9 mouse cellular contexts compared by ENCODE assay signal in the genomic region with DNA sequence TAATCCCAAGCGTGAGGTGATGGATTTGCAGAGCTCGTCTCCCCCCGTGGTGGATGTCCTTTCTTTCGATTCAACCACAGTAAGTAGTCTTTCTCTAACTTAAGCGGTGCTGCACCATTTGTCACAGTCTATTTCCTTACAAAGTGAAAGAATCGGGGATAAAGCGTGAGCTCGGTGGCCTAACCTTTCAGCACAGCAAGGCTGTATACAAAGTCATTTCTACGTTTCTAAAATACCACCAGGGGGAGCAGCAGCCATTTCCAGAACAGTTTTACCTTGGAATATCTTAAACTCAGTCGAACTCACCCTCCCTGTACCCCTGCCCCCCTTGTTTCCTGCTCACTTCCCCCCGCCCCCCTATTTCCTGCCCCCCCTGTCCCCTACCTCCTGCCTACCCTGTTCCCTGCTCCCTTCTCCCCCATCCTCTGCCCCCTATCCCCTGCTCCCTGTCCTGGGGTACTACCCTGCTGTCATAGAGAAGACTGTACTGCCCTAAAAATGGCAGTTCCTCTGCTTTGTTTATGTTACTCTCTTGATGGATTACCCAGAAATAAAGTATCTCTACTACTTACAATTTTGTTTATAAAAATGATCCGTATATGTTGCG. TPM values are rescaled to one million over a fixed set of nuclear protein-coding genes. Genes with fewer than 3 reads are reported as not detected.
A peak's percentile ranks its signal among the peaks of the same experiment; 100 is the strongest.
DNase-seq lines count a peak whose midpoint lies in the region; ATAC-seq and TF ChIP-seq lines count a peak whose summit lies in the region.
"Had no signal": no experiment of that assay in that cellular context is flagged by ENCODE, and none has a peak within 500 bp of the region (broad histone marks: within the 10 kb centered on the region; RNA-seq: fewer than 3 reads in every experiment).

No protein-coding gene starts in this region.

- H3K9ac ChIP-seq in hindbrain, postnatal 0 days (replicated peaks; ENCODE audit: low read length): no peak overlapping the region
- no peak overlapping the region for H3K9ac ChIP-seq in liver, embryonic 13.5 days
- H3K9ac ChIP-seq in neural tube, embryonic 12.5 days: no peak overlapping the region

- peaks cover 32% of the 10 kb centered on the region for H3K4me1 ChIP-seq in forebrain, embryonic 10.5 days
- H3K4me1 ChIP-seq in hindbrain, postnatal 0 days (ENCODE audit: insufficient read depth, low read length): no peaks in the 10 kb centered on the region
- peaks cover 16% of the 10 kb centered on the region; the same call in 1 of the 2 replicates for H3K4me1 ChIP-seq in liver, embryonic 13.5 days (replicated peaks)
- no peaks in the 10 kb centered on the region; the same call in 1 of the 2 replicates for H3K4me1 ChIP-seq in neural tube, embryonic 12.5 days

- TF ChIP-seq CTCF in hindbrain, postnatal 0 days (IDR thresholded peaks at IDR 0.05; ENCODE audit: low read depth): peak; percentile 71

- DNase-seq in cerebellum, adult 18-20 months: peak; percentile 26
- DNase-seq in cerebellum, adult 11-12 months: no peak
- peak; percentile 46 for DNase-seq in Muller cell, postnatal 12 days (ENCODE audit: inconsistent ontology term)
- DNase-seq in forebrain, embryonic 10.5 days (ENCODE audit: extremely low spot score, low spot score): peak; percentile 32
- peak; percentile 83 for DNase-seq in hindbrain, postnatal 0 days (ENCODE audit: low spot score)
- no peak for DNase-seq in liver, embryonic 13.5 days
- DNase-seq in spleen, adult 12 weeks (ENCODE audit: low spot score): no peak

- ATAC-seq in hindbrain, postnatal 0 days: peak; percentile 80; the same call in 1 of the 2 replicates
- ATAC-seq in liver, embryonic 13.5 days (ENCODE audit: low read depth): peak; percentile 15; the same call in 1 of the 2 replicates
- ATAC-seq in neural tube, embryonic 12.5 days (ENCODE audit: low FRiP score, low read depth): peak; percentile 67

- no peaks in the 10 kb centered on the region for H3K27me3 ChIP-seq in forebrain, embryonic 10.5 days (ENCODE audit: poor library complexity, severe bottlenecking)
- H3K27me3 ChIP-seq in hindbrain, postnatal 0 days (ENCODE audit: insufficient read depth, low read length): no peaks in the 10 kb centered on the region
- H3K27me3 ChIP-seq in liver, embryonic 13.5 days: no peaks in the 10 kb centered on the region
- H3K27me3 ChIP-seq in neural tube, embryonic 12.5 days (replicated peaks): no peaks in the 10 kb centered on the region

- H3K9me3 ChIP-seq in forebrain, embryonic 10.5 days: no peaks in the 10 kb centered on the region
- H3K9me3 ChIP-seq in hindbrain, postnatal 0 days (ENCODE audit: low read length): no peaks in the 10 kb centered on the region
- no peaks in the 10 kb centered on the region for H3K9me3 ChIP-seq in liver, embryonic 13.5 days (replicated peaks)
- H3K9me3 ChIP-seq in neural tube, embryonic 12.5 days: no peaks in the 10 kb centered on the region

- H3K27ac ChIP-seq in forebrain, embryonic 10.5 days: peak overlapping the region; percentile 26; the same call in 1 of the 2 replicates
- H3K27ac ChIP-seq in hindbrain, postnatal 0 days: no peak overlapping the region
- peak overlapping the region; percentile 23; the same call in 1 of the 2 replicates for H3K27ac ChIP-seq in liver, embryonic 13.5 days
- no peak overlapping the region for H3K27ac ChIP-seq in neural tube, embryonic 12.5 days

- no peak overlapping the region; the same call in 1 of the 2 replicates for H3K4me2 ChIP-seq in hindbrain, postnatal 0 days (ENCODE audit: low read depth, low read length)
- H3K4me2 ChIP-seq in liver, embryonic 13.5 days: no peak overlapping the region
- H3K4me2 ChIP-seq in neural tube, embryonic 12.5 days (replicated peaks): no peak overlapping the region; the same call in 1 of the 2 replicates

- WGBS in forebrain, embryonic 10.5 days: 54% methylated on average over 13 of the region's 13 CpGs
- 34% methylated on average over 13 of the region's 13 CpGs for WGBS in hindbrain, postnatal 0 days
- 48% methylated on average over 13 of the region's 13 CpGs for WGBS in liver, embryonic 13.5 days (ENCODE audit: insufficient replicate concordance)
- 31% methylated on average over 13 of the region's 13 CpGs for WGBS in neural tube, embryonic 12.5 days

- peaks cover 18% of the 10 kb centered on the region for H3K36me3 ChIP-seq in forebrain, embryonic 10.5 days (replicated peaks)
- H3K36me3 ChIP-seq in hindbrain, postnatal 0 days (ENCODE audit: insufficient read depth, low read length): no peaks in the 10 kb centered on the region
- H3K36me3 ChIP-seq in liver, embryonic 13.5 days: peaks cover 4% of the 10 kb centered on the region; the same call in 1 of the 2 replicates
- H3K36me3 ChIP-seq in neural tube, embryonic 12.5 days: peaks cover 4% of the 10 kb centered on the region; the same call in 1 of the 2 replicates

- H3K4me3 ChIP-seq in forebrain, embryonic 10.5 days: no peak overlapping the region
- no peak overlapping the region for H3K4me3 ChIP-seq in hindbrain, postnatal 0 days (ENCODE audit: low read length)
- H3K4me3 ChIP-seq in liver, embryonic 13.5 days (replicated peaks): no peak overlapping the region
- H3K4me3 ChIP-seq in neural tube, embryonic 12.5 days: no peak overlapping the region
- H3K4me3 ChIP-seq: myocyte had no signal

RNA-seq across cellular contexts. Expression of gene Phxr2, which starts 38.8 kb away (rescaled TPM):
- 0.14 TPM in 1 of 2 replicates, not detected in the other for polyA plus RNA-seq in forebrain, embryonic 10.5 days (2016; fragmentation: Nextera tagmentation; extraction: Ambion mirVana)
- not detected in 2 replicates for total RNA-seq in hindbrain, postnatal 0 days (2014; rRNA removed)
- polyA plus RNA-seq in hindbrain, postnatal 0 days (2015; fragmentation: Nextera tagmentation; extraction: Ambion mirVana): not detected in 2 replicates
- not detected in 2 replicates for polyA plus RNA-seq in liver, embryonic 13.5 days (2015; fragmentation: Nextera tagmentation; extraction: Ambion mirVana)
- 0.16 TPM in 1 of 2 replicates, not detected in the other for polyA plus RNA-seq in neural tube, embryonic 12.5 days (2016; fragmentation: Nextera tagmentation; extraction: Ambion mirVana)
- polyA plus RNA-seq: myocyte had no signal

RNA-seq across cellular contexts. Expression of gene Galnt4, which starts 57.0 kb away (rescaled TPM):
- 5.0 and 5.3 TPM in 2 replicates for polyA plus RNA-seq in forebrain, embryonic 10.5 days (2016; fragmentation: Nextera tagmentation; extraction: Ambion mirVana)
- 5.1 and 5.2 TPM in 2 replicates for total RNA-seq in hindbrain, postnatal 0 days (2014; rRNA removed)
- polyA plus RNA-seq in hindbrain, postnatal 0 days (2015; fragmentation: Nextera tagmentation; extraction: Ambion mirVana): 3.3 and 3.4 TPM in 2 replicates
- 2.6 and 3.6 TPM in 2 replicates for polyA plus RNA-seq in liver, embryonic 13.5 days (2015; fragmentation: Nextera tagmentation; extraction: Ambion mirVana)
- 4.6 and 5.0 TPM in 2 replicates for polyA plus RNA-seq in neural tube, embryonic 12.5 days (2016; fragmentation: Nextera tagmentation; extraction: Ambion mirVana)

RNA-seq across cellular contexts. Expression of gene Poc1b, which starts 58.1 kb away (rescaled TPM):
- polyA plus RNA-seq in forebrain, embryonic 10.5 days (2016; fragmentation: Nextera tagmentation; extraction: Ambion mirVana): 35.0 and 36.0 TPM in 2 replicates
- total RNA-seq in hindbrain, postnatal 0 days (2014; rRNA removed): 10.1 and 13.8 TPM in 2 replicates
- 9.7 and 11.0 TPM in 2 replicates for polyA plus RNA-seq in hindbrain, postnatal 0 days (2015; fragmentation: Nextera tagmentation; extraction: Ambion mirVana)
- polyA plus RNA-seq in liver, embryonic 13.5 days (2015; fragmentation: Nextera tagmentation; extraction: Ambion mirVana): 5.1 and 7.2 TPM in 2 replicates
- 17.7 and 21.9 TPM in 2 replicates for polyA plus RNA-seq in neural tube, embryonic 12.5 days (2016; fragmentation: Nextera tagmentation; extraction: Ambion mirVana)

Comparison
In these comparisons a context has a peak if more than half of its experiments do, and no peak if none do; other contexts are left out.
1. DNase-seq: peak in cerebellum, adult 18-20 months (2 of 2), Muller cell, postnatal 12 days (single experiment), forebrain, embryonic 10.5 days (single experiment) and hindbrain, postnatal 0 days (single experiment); none in cerebellum, adult 11-12 months (single experiment), liver, embryonic 13.5 days (single experiment) and spleen, adult 12 weeks (single experiment).
2. H3K27ac ChIP-seq: peak in forebrain, embryonic 10.5 days (single experiment) and liver, embryonic 13.5 days (single experiment); none in hindbrain, postnatal 0 days (single experiment) and neural tube, embryonic 12.5 days (single experiment).
3. ATAC-seq: peak in every context shown above with its lines; median percentile 80 in hindbrain, postnatal 0 days; 67 in neural tube, embryonic 12.5 days; 15 in liver, embryonic 13.5 days.